Mouse (Mus musculus): ENCODE data around the gene Mrps9.
"Not testable (repeated sequence)": the region's sequence is repeated elsewhere in the genome, so short reads cannot be mapped to it uniquely, and the experiment has no call there.

The Mrps9 gene

GRCm38 (mm10) chr1:42850663-42851397 lies at the start of gene Mrps9:
TSS of gene Mrps9 (plus strand) at chr1:42851233.
- peak; percentile 99 for DNase-seq (ENCODE audit: low read depth, low spot score)

- DNase-seq (ENCODE audit: low read depth, low spot score): no peak
Observed at GRCm38 (mm10) chr1:42813301-42813845, 37.7 kb upstream of the Mrps9 start.

GRCm38 (mm10) chr1:42814798-42815619 lies 36.0 kb upstream of the Mrps9 start:
- DNase-seq (ENCODE audit: low read depth, low spot score): peak; percentile 29

GRCm38 (mm10) chr1:42851398-42851767 lies 350 bp downstream of the Mrps9 start:
- peak; percentile 61 for DNase-seq (ENCODE audit: low read depth, low spot score)

GRCm38 (mm10) chr1:42851810-42852209 lies 777 bp downstream of the Mrps9 start:
- peak; percentile 21 for DNase-seq (ENCODE audit: low read depth, low spot score)

GRCm38 (mm10) chr1:42864719-42865250 lies 13.8 kb downstream of the Mrps9 start:
- DNase-seq (ENCODE audit: low read depth, low spot score): no peak

GRCm38 (mm10) chr1:42865336-42865939 lies 14.4 kb downstream of the Mrps9 start:
- no peak for DNase-seq (ENCODE audit: low read depth, low spot score)

GRCm38 (mm10) chr1:42865986-42866385 lies 15.0 kb downstream of the Mrps9 start:
- DNase-seq (ENCODE audit: low read depth, low spot score): no peak

GRCm38 (mm10) chr1:42867188-42867587 lies 16.2 kb downstream of the Mrps9 start:
- DNase-seq (ENCODE audit: low read depth, low spot score): no peak

GRCm38 (mm10) chr1:42874174-42874573 lies 23.1 kb downstream of the Mrps9 start:
- DNase-seq (ENCODE audit: low read depth, low spot score): peak; percentile 85

- peak; percentile 29 for DNase-seq (ENCODE audit: low read depth, low spot score)
Observed at GRCm38 (mm10) chr1:42875271-42875670, 24.2 kb downstream of the Mrps9 start.

GRCm38 (mm10) chr1:42876463-42877093 lies 25.5 kb downstream of the Mrps9 start:
- no peak for DNase-seq (ENCODE audit: low read depth, low spot score)

GRCm38 (mm10) chr1:42877264-42877663 lies 26.2 kb downstream of the Mrps9 start:
- DNase-seq (ENCODE audit: low read depth, low spot score): peak; percentile 53

GRCm38 (mm10) chr1:42878851-42879250 lies 27.8 kb downstream of the Mrps9 start:
- no peak for DNase-seq (ENCODE audit: low read depth, low spot score)

- DNase-seq (ENCODE audit: low read depth, low spot score): no peak
Observed at GRCm38 (mm10) chr1:42882258-42882657, 31.2 kb downstream of the Mrps9 start.

GRCm38 (mm10) chr1:42883418-42883817 lies 32.4 kb downstream of the Mrps9 start:
- DNase-seq (ENCODE audit: low read depth, low spot score): not testable (repeated sequence)

GRCm38 (mm10) chr1:42887835-42888234 lies 36.8 kb downstream of the Mrps9 start:
- DNase-seq (ENCODE audit: low read depth, low spot score): no peak

- peak; percentile 23 for DNase-seq (ENCODE audit: low read depth, low spot score)
Observed at GRCm38 (mm10) chr1:42888541-42889349, 37.7 kb downstream of the Mrps9 start.

GRCm38 (mm10) chr1:42889421-42889887 lies 38.4 kb downstream of the Mrps9 start:
- DNase-seq (ENCODE audit: low read depth, low spot score): peak; percentile 11

GRCm38 (mm10) chr1:42894695-42895094 lies 43.7 kb downstream of the Mrps9 start:
- DNase-seq (ENCODE audit: low read depth, low spot score): no peak

Data from brain, adult 2 months (tissue).